Mouse (Mus musculus) CD4-positive helper T cell, adult 2 months (primary cell): Measurements from ENCODE around the gene Gtf2ird1.
A peak's percentile ranks its signal among the peaks of the same experiment; 100 is the strongest.
"Not testable (repeated sequence)": the region's sequence is repeated elsewhere in the genome, so short reads cannot be mapped to it uniquely, and the experiment has no call there.

Experiments used
- DNase-seq: peaks from one replicate; pipeline ENCODE4 v3.0.0-alpha.2; 2012; ENCODE audit warnings: low read depth, missing footprints, low spot score

Gtf2ird1 gene

DNA sequence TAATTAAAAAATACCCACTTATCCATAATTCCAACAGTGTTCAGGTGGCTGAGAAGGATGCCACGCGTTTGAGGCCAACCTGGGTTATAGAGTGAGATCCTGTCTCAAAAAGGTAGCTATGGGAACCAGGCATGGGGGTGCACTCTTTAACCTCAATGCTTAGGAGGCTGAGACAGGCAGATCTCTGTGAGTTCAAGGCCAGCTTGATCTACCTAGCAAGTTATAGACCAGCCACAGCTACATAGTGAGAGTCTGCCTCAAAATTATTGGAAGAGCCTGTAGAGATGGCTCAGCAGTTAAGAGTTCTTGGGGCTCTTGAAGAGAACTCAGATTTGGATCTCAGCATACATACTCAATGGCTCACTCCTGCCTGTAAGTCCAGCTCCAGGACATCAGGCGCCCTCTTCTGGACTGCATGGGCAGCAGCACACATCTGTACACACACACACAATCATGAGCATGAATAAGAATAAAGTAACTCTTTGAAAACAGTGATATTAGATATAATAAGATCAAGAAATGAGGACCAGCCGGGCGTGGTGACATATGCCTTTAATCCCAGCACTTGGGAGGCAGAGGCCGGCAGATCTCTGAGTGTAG is 18.6 kb upstream of the Gtf2ird1 start:
- no peak for DNase-seq

- peak; percentile 30 for DNase-seq
Observed at GRCm38 (mm10) chr5:134473902-134474301, 17.4 kb upstream of the Gtf2ird1 start.

DNA sequence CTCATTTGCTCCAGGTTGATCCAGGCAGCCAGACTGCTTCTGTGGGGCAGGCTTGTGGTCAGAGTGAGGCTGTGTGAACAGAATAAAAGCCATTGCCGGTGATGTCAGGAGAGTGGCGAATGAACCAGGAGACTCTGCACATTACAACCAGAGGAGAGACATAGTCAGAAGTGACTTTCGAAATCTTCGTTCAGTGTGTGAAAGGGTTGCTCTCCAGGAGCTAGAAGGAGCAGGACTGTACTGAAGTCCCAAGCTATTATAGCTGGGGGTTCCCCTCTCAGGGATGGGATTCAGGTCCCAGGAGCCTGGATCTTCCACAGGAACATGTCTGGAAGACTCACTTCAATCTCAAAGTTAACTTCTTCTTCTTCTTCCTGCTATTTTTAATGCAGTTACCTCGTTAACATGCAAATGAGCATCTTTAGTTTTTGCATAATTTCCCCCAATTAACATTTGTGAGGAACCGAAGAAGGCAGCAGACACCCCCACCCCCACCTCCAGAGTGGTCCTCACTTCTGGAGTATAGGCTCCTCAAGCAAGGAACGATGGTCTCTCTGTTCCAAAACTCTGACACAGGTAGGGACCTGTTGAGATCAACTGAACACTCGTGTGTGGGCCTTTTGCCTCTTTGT is 14.1 kb upstream of the Gtf2ird1 start:
- no peak for DNase-seq

- no peak for DNase-seq
Observed at GRCm38 (mm10) chr5:134469559-134470150, 13.1 kb upstream of the Gtf2ird1 start.

DNA sequence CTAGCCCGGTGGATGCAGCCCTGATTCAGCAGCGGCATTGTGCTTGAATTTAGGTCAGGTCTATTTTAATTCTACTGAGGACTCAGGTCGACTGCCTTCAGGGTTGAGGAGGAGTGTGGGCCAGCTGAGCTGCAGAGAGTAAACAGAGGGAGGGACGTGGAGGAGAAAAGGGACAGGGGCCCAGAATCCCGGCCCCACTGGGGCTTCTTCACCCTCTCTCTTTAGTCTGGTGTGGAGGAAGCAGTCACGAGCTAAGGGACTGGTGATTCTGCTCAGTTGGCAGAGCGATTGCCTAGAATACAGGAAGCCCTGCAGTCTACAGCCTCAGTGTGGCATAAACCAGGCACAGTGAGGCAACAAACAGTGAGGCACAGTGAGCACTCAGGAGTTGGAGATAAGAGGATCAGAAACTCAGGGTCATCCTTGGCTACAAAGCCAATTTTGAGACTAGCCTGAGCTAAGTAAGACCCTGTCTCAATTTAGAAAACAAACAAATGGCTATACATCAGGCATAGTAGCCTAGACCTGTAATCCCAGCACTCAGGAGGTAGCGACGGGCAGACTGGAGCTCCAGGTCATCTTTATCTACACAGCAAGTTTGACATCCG is 11.7 kb upstream of the Gtf2ird1 start:
- DNase-seq, result no peak

- no peak for DNase-seq
Observed at GRCm38 (mm10) chr5:134467030-134467549, 10.6 kb upstream of the Gtf2ird1 start.

DNA sequence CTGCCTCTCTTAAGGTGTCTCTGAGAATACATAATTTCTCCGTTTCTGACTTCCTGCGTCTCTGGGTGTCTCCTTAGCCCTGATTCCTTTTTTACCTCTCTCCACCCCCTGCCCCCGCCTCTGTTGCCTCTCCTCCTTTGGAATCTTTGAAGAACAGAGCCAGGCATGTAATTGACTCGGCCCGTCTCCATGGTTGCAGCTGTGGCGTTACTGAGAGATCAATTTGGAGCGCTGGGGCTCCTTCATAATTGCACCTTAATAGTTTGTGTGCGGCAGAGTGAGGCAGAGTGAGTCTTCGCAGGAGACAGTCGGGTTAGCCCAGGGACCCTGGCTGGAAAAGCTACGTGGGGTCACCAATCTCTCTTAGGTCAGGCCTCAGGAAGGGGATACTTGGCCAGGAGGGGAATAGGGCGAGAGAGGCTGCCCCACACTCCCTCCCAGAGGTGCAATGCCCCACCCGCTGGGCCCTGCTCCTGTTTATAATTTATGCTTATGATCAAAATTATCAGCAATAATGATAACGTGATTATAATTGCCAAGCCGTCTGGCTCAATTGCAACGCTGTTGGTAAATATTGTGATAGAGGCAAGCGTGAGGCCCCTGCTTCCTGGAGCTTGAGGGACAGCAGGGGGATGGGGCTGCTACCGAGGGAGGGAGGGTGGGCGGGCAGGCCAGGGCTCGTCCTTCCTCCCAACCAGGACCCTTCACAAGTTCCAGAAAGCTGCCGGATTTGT is 9.9 kb upstream of the Gtf2ird1 start:
- DNase-seq, result no peak

- DNase-seq, result no peak
Observed at GRCm38 (mm10) chr5:134465197-134465596, 8.7 kb upstream of the Gtf2ird1 start.

GRCm38 (mm10) chr5:134464225-134464624 is 7.7 kb upstream of the Gtf2ird1 start:
- no peak for DNase-seq

DNA sequence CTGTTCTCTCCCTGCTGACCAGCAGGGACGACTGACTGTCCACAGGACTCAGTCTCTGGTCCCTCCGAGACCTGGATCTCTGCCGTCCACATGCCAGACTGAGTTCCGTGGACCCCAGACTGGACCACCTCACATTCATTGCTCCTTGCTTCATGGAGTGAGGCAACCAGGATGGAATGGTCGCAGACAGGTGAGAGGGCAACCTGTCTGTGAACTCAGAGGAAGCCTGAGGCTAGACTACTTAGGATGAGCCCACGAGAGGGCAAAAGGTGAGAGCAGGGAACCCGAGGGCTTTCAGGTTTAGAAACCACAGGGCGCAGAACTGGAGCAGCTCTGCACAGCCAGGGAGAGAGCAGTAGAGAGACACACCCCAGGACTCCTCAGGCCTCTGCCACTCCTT is 6.2 kb upstream of the Gtf2ird1 start:
- DNase-seq, result no peak

DNA sequence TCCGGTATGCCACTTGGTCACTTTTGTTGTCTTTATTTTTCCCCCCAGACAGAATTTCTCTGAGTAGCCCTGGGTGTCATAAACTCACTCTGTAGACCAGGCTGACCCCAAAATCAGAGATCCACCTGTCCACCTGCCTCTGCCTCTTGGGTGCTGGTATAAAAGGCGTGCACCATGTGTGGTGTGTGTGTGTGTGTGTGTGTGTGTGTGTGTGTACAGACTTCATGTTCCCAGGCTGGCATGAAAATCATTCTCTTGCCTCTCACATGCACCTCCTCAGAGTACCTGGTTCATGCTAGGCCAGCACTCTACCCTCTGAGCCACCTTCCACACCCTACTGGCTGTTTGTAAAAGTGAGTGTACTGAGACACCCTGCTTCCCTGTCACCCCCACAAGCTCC is 5.8 kb upstream of the Gtf2ird1 start:
- DNase-seq, result no peak

DNA sequence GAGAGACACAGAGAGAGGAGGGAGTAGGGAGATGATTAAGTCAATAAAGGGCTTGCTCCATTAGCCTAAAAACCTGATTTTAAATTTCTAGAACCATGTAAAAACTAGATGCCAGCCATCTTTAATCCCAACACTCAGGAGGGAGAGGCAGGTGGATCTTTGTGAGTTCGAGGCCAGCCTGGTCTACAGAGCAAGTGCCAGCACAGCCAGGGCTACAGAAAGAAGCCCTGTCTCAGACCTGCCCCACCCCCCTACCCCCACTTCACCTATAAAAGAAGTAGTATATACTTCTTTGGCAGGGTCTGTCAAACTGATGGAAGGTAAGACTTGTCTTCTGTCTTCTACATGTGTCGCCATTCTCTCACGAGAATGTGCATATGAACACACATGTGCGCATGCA is 4.0 kb upstream of the Gtf2ird1 start:
- no peak for DNase-seq

GRCm38 (mm10) chr5:134459096-134459495 is 2.6 kb upstream of the Gtf2ird1 start:
- DNase-seq, result no peak

- no peak for DNase-seq
Observed at GRCm38 (mm10) chr5:134458416-134458815, 1.9 kb upstream of the Gtf2ird1 start.

- no peak for DNase-seq
Observed at GRCm38 (mm10) chr5:134457371-134457770, 855 bp upstream of the Gtf2ird1 start.

DNA sequence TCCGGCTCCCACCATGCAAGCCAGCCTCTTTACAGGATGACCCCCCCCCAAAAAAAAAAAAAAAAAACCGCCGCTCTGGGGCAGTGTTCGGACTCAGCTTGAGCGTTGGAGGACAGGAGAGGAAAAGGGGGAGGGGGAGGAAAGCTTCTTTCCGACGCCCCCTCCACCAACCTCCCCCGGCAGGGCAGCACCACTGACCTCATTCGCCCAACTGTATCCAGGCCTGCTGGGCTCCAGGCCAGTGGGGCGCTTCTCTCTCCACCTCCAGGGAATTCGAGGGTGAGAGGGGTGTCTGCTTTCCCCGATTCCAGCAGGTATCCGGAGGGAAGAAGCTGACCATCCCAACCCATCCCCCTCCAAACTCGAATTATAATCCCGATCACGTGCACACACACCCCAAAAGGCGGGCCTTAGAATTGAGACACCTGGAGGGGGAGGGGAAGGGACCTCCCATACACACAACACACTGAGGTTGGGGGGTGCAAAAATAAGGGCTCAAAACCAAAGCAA is 547 bp downstream of the Gtf2ird1 start:
- no peak for DNase-seq

DNA sequence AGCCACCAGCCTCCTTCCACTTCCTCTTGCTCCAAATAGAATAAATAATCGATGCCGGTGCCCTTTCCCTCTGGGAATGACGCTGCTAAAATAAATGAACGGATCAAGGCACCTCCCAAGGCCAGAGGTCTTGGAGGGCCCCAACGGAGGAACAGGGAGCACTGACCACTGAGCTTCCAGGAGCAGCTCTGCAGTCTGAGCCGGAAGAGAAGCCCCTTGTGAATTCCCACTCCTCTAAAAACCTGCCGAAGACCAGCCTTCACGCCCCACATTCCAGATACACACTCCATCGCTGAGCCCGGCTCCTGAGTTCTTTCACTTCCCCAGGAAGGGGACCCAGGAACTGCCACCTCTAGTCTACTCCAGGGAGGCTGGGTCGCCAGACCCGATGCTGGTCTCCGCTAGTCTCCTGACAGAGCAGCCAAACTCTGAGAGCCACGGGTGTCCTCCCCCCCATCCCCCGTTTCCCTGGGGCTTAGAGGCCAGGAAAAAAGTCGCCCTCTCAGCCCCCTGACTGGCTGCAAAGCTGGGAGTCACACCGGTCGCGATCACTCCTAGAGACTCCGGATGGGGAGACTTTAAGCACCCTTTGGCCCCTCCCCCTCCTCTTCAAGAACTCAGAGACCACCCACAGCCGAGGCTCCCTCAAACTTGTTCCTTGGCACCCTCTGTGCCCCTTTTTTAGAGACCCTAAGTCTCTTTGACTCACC is 1.2 kb downstream of the Gtf2ird1 start:
- peak; percentile 27 for DNase-seq

- no peak for DNase-seq
Observed at GRCm38 (mm10) chr5:134454421-134454820, 2.1 kb downstream of the Gtf2ird1 start.

GRCm38 (mm10) chr5:134453577-134453976 is 2.9 kb downstream of the Gtf2ird1 start:
- DNase-seq, result no peak

GRCm38 (mm10) chr5:134446755-134447154 is 9.8 kb downstream of the Gtf2ird1 start:
- not testable (repeated sequence) for DNase-seq

DNA sequence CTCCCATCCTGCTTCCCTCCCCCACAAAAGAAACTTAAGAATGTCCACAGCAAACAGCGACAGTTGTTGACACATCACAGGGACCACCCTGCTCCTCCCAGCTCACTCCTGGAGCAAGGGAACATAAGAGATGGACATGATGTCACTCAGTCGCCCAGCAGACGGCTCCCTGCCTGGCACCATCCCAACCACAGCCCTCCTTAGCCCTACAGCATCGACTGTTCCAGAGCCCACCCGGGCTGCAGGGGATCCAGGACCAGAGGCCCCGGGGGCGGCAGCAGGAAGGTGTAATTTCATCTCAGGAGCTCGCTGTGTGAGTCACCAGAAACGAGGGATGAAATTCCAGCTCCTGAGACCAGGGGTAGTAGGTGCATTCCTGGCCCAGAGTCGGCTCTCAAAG is 10.6 kb downstream of the Gtf2ird1 start:
- no peak for DNase-seq
